Mouse (Mus musculus) liver, embryonic 15.5 days (tissue): ENCODE data around the gene Rundc3a. TPM values are rescaled to one million over a fixed set of nuclear protein-coding genes. Genes with fewer than 3 reads are reported as not detected.
"Not testable (repeated sequence)": the region's sequence is repeated elsewhere in the genome, so short reads cannot be mapped to it uniquely, and the experiment has no call there.

Experiments used
- ATAC-seq: fragments of 200-750 bp; cut with Nextera tagmentation; 2 replicates; pipeline ENCODE4 v1.8.0; 2017; ENCODE audit warnings: moderate number of reproducible peaks, mild to moderate bottlenecking, moderate library complexity; ENCODE audit not compliant: insufficient read depth
- H3K27ac ChIP-seq: fragments of 300-500 bp; sonication (generic); replicated peaks from 2 replicates; pipeline ENCODE4 v1.5.1; 2015; ENCODE audit warnings: mild to moderate bottlenecking, inconsistent platforms
- H3K27me3 ChIP-seq: fragments of 300-500 bp; sonication (generic); 2 replicates; pipeline ENCODE4 v1.6.1; 2015; ENCODE audit warnings: mild to moderate bottlenecking, inconsistent platforms
- H3K36me3 ChIP-seq: fragments of 300-500 bp; sonication (generic); replicated peaks from 2 replicates; pipeline ENCODE4 v1.6.1; 2015; ENCODE audit warnings: moderate library complexity, mild to moderate bottlenecking, inconsistent platforms
- H3K4me1 ChIP-seq: fragments of 300-500 bp; sonication (generic); replicated peaks from 2 replicates; pipeline ENCODE4 v1.6.1; 2015; ENCODE audit warnings: inconsistent platforms
- H3K4me2 ChIP-seq: fragments of 300-500 bp; sonication (generic); 2 replicates; pipeline ENCODE4 v1.6.1; 2015; ENCODE audit warnings: moderate library complexity, mild to moderate bottlenecking, inconsistent platforms
- H3K4me3 ChIP-seq: fragments of 300-500 bp; sonication (generic); replicated peaks from 2 replicates; pipeline ENCODE4 v1.5.1; 2015; ENCODE audit warnings: mild to moderate bottlenecking, inconsistent platforms
- H3K9ac ChIP-seq: fragments of 300-500 bp; sonication (generic); 2 replicates; pipeline ENCODE4 v1.6.1; 2015; ENCODE audit warnings: moderate library complexity, mild to moderate bottlenecking, inconsistent platforms
- H3K9me3 ChIP-seq: fragments of 300-500 bp; sonication (generic); replicated peaks from 2 replicates; pipeline ENCODE4 v1.6.1; 2016; ENCODE audit warnings: inconsistent platforms
- WGBS: fragments of 180-500 bp; shearing (Covaris S2); methylation state at CpG from one replicate; pipeline ENCODE4 v1.1.7; 2015; ENCODE audit warnings: mixed read lengths; ENCODE audit not compliant: insufficient replicate concordance; 5-methylcytosine and 5-hydroxymethylcytosine counted together
- polyA plus RNA-seq: library from polyadenylated mRNA; unstranded; fragments of >200 nt; fragmentation: Nextera tagmentation; extraction: Ambion mirVana; gene quantifications from 2 replicates; pipeline ENCODE4 v1.2.1, GENCODE M21; 2015

The Rundc3a gene
- polyA plus RNA-seq, 1 experiment from 2014 or later: 2.2 TPM

DNA sequence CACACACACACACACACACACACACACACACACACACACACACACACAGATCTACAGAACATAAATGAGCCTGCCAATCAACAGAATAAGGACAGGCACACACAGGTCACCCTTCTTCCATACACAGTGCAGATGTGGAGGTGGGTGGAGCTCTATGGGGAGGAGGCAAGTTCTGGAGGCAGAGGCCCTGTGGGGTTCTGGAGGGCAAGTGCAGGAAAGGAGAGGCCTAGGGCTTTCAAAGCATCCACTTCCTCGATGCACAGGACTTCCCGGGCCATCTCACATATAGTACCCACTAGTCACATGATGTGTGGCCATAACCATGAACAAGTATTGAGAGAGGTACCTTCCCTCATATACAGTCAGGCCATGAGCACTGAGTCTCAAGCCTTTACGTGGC, 37.7 kb upstream of the Rundc3a start:
- peak overlapping the region; percentile 81 for H3K4me3 ChIP-seq
- peaks cover 100% of the 10 kb centered on the region for H3K36me3 ChIP-seq
- 58% methylated on average over 3 of the region's 3 CpGs for WGBS
- H3K4me1 ChIP-seq: peaks cover 94% of the 10 kb centered on the region
- H3K9me3 ChIP-seq: no peaks in the 10 kb centered on the region
- H3K4me2 ChIP-seq: peak overlapping the region; percentile 79
- H3K9ac ChIP-seq: peak overlapping the region; percentile 26; the same call in 1 of the 2 replicates
- ATAC-seq: peak; percentile 13; the same call in 1 of the 2 replicates
- H3K27ac ChIP-seq: peak overlapping the region; percentile 99
- peaks cover 55% of the 10 kb centered on the region for H3K27me3 ChIP-seq

DNA sequence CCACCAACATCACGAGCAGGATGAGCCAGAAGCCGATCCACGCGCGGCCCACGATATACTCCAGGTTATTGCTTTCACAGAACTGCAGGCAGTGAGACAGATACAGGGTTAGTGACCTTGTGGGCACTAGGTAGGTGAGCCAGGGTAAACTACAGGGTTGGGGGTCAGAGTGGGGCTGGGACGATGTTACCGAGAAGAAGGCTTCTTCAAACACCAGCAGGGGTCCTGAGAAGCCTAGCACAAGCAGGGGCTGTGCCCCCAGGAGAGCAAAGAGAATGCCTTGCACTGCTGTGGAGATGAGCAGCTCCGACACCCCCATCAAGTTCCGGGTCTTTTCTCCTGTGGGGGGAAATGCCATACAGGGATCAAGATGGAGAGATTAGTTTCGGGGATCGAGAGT, 37.0 kb upstream of the Rundc3a start:
- ATAC-seq: no peak
- Histone ChIP-seq H3K27me3 (peaks cover 62% of the 10 kb centered on the region), H3K4me2 (peak overlapping the region; percentile 79), H3K9ac (peak overlapping the region; percentile 26; the same call in 1 of the 2 replicates), H3K4me3 (peak overlapping the region; percentile 81), H3K9me3 (no peaks in the 10 kb centered on the region), H3K27ac (peak overlapping the region; percentile 99), H3K36me3 (peaks cover 100% of the 10 kb centered on the region), H3K4me1 (peaks cover 94% of the 10 kb centered on the region)
- WGBS: 76% methylated on average over 12 of the region's 12 CpGs

DNA sequence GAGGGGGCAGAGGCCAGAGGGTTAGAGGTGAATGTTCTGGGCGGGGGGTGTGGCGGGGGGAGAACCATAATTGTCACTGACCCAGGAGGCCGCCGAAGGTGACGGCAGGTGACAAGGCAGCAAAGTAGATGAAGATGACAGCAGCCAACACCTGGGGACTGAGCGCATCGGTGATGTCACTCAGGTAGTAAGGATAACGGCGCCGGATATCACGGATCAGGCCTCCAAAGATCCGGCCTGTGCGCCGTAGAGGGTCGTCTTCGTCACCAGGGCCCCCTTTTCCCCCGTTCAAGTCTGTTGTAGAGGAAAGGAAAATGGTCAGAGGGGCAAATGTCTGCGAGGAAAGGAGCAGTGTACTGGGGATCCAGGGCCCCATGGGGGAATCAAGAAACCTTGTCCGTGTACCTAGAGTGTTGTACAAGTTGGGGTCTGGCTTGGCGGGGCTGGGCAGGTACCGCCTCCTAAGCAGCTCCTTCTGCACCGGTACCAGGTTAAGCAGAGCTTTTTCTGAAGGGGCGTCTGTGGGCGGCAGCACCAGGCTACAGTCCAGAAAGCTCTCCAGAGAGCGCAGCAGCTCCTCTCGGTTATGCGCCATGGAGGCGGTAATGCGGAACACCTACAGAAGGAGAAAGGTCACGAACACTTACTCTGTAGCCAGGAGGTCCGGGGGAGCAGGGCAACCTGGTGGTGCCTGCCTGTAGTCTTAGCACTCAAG, 36.4 kb upstream of the Rundc3a start:
- Histone ChIP-seq H3K4me2 (peak overlapping the region; percentile 79), H3K27ac (peak overlapping the region; percentile 99), H3K36me3 (peaks cover 100% of the 10 kb centered on the region), H3K27me3 (peaks cover 67% of the 10 kb centered on the region), H3K4me1 (peaks cover 95% of the 10 kb centered on the region), H3K9me3 (no peaks in the 10 kb centered on the region), H3K9ac (peak overlapping the region; percentile 88), H3K4me3 (peak overlapping the region; percentile 81)
- no peak for ATAC-seq
- WGBS: 68% methylated on average over 31 of the region's 31 CpGs

DNA sequence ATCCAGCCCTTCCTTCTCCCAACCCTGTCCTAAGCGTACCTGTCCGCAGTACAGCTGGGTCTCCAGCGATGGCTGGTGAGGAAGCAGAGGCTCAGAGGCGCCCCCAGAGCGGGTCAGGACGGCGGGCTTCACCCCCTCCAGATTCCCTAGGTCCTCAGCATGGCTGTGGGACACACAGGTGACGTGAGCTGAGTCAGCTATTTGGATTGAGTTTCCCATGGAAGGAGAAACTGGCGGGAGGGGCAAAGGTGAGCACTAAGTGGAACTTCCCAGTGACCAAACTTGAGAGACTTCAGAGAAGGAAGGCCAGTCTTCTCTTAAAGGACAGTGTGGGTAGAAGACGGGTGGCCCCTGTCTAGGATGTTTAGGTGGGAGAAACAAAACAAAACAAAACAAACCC, 34.8 kb upstream of the Rundc3a start:
- no peaks in the 10 kb centered on the region for H3K9me3 ChIP-seq
- H3K36me3 ChIP-seq: peaks cover 100% of the 10 kb centered on the region
- WGBS: 64% methylated on average over 10 of the region's 10 CpGs
- ATAC-seq: no peak
- peaks cover 65% of the 10 kb centered on the region for H3K27me3 ChIP-seq
- peaks cover 83% of the 10 kb centered on the region for H3K4me1 ChIP-seq
- peak overlapping the region; percentile 81 for H3K4me3 ChIP-seq
- H3K4me2 ChIP-seq: peak overlapping the region; percentile 79
- H3K27ac ChIP-seq: peak overlapping the region; percentile 99
- H3K9ac ChIP-seq: peak overlapping the region; percentile 88; the same call in 1 of the 2 replicates

DNA sequence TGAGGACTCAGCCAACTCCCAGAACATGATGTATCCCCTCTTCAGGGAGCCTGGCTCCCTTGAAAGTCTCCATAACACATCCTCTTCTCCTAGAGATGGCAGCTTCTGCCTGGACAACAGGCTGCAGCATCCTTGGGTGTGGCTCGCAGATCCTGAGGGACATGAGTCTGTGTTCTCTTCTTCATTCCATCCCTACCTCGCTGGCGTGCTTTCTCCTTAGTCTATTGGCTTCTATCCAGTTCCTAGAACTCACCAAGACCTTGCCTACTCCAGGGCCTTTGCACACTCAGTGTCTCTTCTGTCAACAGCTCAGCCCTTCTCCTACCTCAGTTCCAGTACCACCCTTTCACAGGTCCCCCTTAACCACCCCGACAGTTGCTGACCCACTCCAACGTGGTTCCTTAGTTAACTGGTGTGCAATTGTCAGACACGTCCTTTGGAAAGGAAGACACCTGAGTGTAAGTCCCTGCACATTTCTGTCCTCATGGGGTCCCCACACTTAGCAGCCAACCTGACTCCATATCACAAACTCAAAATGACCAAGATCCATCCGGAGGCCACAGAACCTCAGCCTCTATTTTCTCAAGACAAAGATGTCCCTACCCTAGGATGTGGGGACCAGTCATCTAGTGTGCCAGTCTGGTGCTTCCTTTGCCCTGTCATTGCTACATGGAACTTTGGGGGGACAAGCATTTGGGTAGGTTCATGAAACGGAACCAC, 31.3 kb upstream of the Rundc3a start:
- peak overlapping the region; percentile 79 for H3K4me2 ChIP-seq
- peaks cover 70% of the 10 kb centered on the region for H3K4me1 ChIP-seq
- H3K36me3 ChIP-seq: peaks cover 68% of the 10 kb centered on the region
- no peaks in the 10 kb centered on the region for H3K9me3 ChIP-seq
- WGBS: 66% methylated on average over 8 of the region's 8 CpGs
- H3K9ac ChIP-seq: peak overlapping the region; percentile 88
- no peak for ATAC-seq
- H3K4me3 ChIP-seq: peak overlapping the region; percentile 81
- H3K27ac ChIP-seq: peak overlapping the region; percentile 99
- peaks cover 49% of the 10 kb centered on the region for H3K27me3 ChIP-seq

DNA sequence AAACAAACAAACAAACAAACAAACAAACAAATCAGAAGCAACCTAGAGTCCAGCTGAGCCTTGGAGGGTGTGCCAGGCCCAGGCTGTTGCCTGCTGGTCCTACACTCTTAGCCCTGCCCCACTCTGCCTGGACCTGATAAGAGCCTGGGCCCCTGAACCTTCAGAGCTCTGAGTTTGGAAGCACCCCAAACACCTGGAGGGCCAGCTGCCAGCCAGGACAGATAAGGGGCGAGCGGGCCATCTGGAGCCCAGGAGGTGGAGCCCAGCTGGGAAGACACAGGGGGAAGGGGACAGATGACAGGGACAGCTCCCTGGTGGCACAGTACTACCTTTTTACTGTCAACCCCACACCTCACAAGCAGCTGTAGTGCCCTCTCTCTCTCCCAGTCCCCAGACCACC, 29.6 kb upstream of the Rundc3a start:
- peak overlapping the region; percentile 81 for H3K4me3 ChIP-seq
- H3K27me3 ChIP-seq: peaks cover 39% of the 10 kb centered on the region
- H3K9ac ChIP-seq: peak overlapping the region; percentile 88
- H3K36me3 ChIP-seq: peaks cover 51% of the 10 kb centered on the region
- WGBS: 11% methylated on average over 2 of the region's 2 CpGs
- peak overlapping the region; percentile 79 for H3K4me2 ChIP-seq
- ATAC-seq: peak; percentile 77
- H3K4me1 ChIP-seq: peaks cover 69% of the 10 kb centered on the region
- no peaks in the 10 kb centered on the region for H3K9me3 ChIP-seq
- H3K27ac ChIP-seq: peak overlapping the region; percentile 99

DNA sequence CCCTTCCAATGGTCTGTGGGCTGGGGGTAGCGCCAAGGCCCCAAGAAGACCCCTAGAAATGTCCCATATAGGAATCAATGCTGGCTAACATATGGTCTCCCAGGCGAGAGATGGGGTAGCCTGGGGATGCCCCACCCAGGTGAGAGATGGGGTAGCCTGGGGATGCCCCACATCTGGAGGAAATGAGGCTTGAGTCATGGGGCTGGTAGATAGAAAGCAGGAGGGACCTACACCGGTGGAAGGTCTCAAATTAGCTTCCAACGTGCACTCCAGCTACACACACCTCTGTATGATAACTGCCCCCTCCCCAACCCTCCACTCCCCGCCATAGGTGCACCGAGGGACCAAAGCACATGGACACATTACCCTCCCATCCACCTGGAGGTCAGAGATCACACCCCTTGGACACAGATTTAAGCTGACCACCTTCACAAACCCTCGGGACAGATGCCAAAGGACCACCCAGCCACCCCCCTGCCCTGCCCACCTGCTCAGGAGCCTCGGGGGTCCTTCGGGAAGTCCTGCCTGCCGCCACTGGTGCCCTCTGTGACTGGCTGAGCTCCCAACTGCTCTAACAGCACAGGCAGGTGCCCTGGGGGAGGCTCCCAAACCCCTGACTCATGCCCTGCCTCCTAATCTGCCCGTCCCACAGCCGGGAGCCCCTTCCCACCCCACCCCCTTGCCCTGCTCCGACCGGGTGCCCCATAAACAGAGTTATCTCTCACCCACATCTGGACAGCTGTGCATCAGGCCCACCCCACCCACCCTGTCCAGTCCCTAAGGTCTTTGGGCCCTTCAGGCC, 28.4 kb upstream of the Rundc3a start:
- WGBS: 29% methylated on average over 14 of the region's 14 CpGs
- Histone ChIP-seq H3K9me3 (no peaks in the 10 kb centered on the region), H3K27ac (peak overlapping the region; percentile 99), H3K27me3 (peaks cover 28% of the 10 kb centered on the region), H3K4me3 (peak overlapping the region; percentile 81), H3K9ac (peak overlapping the region; percentile 88), H3K4me1 (peaks cover 69% of the 10 kb centered on the region), H3K36me3 (peaks cover 40% of the 10 kb centered on the region), H3K4me2 (peak overlapping the region; percentile 77)
- ATAC-seq: peak; percentile 87

DNA sequence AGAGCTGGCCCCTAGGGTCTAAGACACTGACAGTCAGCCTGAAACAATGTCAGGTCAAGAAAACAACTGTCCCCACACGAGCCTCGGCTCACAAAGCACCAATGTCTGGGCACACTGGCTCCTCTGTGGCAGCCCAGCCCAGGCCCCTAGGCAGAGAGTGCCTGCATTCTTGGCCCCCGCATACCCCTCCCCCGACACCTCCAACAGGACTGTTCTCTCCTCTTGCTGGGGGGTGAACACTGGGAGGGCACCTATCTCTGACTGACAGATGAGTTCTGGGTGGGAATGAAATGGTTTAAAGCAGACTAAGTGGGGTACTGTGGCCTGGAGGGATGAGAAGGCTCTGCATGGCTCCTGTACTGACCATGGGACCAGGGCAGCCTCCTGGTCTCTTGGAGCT, 27.5 kb upstream of the Rundc3a start:
- 33% methylated on average over 4 of the region's 4 CpGs for WGBS
- peaks cover 24% of the 10 kb centered on the region for H3K27me3 ChIP-seq
- no peaks in the 10 kb centered on the region for H3K9me3 ChIP-seq
- H3K9ac ChIP-seq: peak overlapping the region; percentile 87
- H3K27ac ChIP-seq: peak overlapping the region; percentile 99
- H3K4me1 ChIP-seq: peaks cover 69% of the 10 kb centered on the region
- peaks cover 30% of the 10 kb centered on the region for H3K36me3 ChIP-seq
- peak overlapping the region; percentile 77 for H3K4me2 ChIP-seq
- ATAC-seq: peak; percentile 7
- peak overlapping the region; percentile 81 for H3K4me3 ChIP-seq

DNA sequence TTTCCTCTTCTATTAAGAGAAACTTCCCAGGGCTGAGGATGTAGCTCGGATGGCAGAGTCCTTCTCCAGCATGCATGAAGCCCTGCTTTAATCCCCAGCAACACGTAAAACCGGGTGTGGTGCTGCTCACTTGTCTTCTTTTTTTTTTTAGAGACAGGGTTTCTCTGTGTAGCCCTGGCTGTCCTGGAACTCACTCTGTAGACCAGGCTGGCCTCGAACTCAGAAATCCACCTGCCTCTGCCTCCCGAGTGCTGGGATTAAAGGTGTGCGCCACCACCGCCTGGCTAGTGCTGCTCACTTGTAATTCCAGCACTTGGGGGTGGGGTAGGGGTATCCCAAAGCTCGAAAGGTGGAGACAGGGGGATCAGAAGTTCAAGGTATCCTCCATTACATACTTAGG, 27.1 kb upstream of the Rundc3a start, which contains the start of gene Slc4a1:
Gene Slc4a1, minus strand, starts transcription at position 101 of the 400 bp plus-strand sequence.
- WGBS: 58% methylated on average over 8 of the region's 8 CpGs
- H3K4me2 ChIP-seq: peak within 1 kb of the TSS; percentile 77

DNA sequence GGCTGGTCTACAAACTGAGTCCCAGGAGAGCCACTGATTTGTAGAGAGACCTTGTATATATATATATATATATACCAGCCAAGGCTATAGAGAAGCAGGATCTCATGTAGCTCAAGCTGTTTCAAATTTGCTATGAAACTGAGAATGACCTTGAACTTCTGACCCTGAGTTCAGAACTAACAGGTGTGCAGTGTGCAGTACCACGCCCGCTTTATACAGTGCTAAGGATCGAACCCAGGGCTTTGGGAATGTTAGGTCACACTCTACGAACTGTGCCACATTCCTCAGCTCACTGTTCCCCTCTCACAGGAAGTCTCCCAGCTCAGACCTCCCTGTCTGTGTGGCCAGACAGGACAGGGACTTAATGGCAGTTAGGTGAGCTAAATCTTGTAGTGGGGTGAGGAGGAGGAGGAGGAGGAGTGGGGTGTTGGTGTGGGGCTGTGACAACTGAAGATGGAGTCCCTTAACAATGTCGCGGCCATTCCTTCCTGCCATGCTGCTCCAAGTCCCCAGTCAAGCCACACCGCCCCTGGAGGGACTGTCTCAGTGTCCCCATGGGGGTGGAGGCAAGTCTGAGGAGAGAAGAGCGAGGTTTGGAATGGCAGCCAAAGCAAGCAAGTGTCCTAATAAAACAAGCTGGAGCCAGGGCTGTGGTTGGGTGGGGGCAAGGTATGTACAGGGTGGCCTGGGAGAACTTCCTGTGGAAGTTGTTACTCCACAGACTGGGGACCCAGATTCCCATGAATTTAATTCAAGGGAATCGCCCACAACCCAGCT, 25.5 kb upstream of the Rundc3a start:
- WGBS: 61% methylated on average over 9 of the region's 9 CpGs
- Histone ChIP-seq H3K27ac (peak overlapping the region; percentile 85), H3K27me3 (peaks cover 22% of the 10 kb centered on the region; the same call in 1 of the 2 replicates), H3K4me2 (peak overlapping the region; percentile 36), H3K4me1 (peaks cover 68% of the 10 kb centered on the region), H3K36me3 (peaks cover 10% of the 10 kb centered on the region), H3K4me3 (no peak overlapping the region), H3K9me3 (no peaks in the 10 kb centered on the region), H3K9ac (peak overlapping the region; percentile 51)
- no peak for ATAC-seq

More for the DNA sequence above, 27.1 kb upstream of the Rundc3a start, which contains the start of gene Slc4a1:
- not testable (repeated sequence) for ATAC-seq, H3K9me3 ChIP-seq
- Histone ChIP-seq H3K27ac (peak within 1 kb of the TSS; percentile 99), H3K9ac (peak within 1 kb of the TSS; percentile 88), H3K4me1 (peaks cover 69% of the 10 kb centered on the region), H3K4me3 (peak within 1 kb of the TSS; percentile 81), H3K36me3 (peaks cover 26% of the 10 kb centered on the region), H3K27me3 (peaks cover 24% of the 10 kb centered on the region)
